Mouse (Mus musculus) liver, embryonic 14.5 days (tissue): ENCODE measurements at regions not wholly inside any gene's neighbourhood (a gene's known extent, or its start where the extent isn't known, plus 50 kb on each side); places are given as distances from the start of the nearest gene placed in this dataset.

Source experiments
- CTCF ChIP-seq: IDR thresholded peaks from 2 replicates; pipeline ENCODE4 v1.5.1; 2016; ENCODE audit warnings: antibody characterized with exemption, low read depth, control low read depth
- EP300 ChIP-seq: IDR thresholded peaks from 2 replicates; pipeline ENCODE4 v1.6.1; 2016; ENCODE audit warnings: antibody characterized with exemption, low read depth

- no peak for TF ChIP-seq EP300
- TF ChIP-seq CTCF: no peak
These were observed 99.3 kb upstream of the Ankrd55 start for GRCm38 (mm10) chr13:112188741-112189476.
